ENCODE assay signal across 20 mouse cellular contexts in genomic region chr2:17898780-17899179, GRCm38 (mm10).
DNase-seq lines count a peak whose midpoint lies in the region; ATAC-seq and TF ChIP-seq lines count a peak whose summit lies in the region.
"Had no signal": no experiment of that assay in that cellular context is flagged by ENCODE, and none has a peak within 500 bp of the region (broad histone marks: within the 10 kb centered on the region; RNA-seq: fewer than 3 reads in every experiment).

No protein-coding gene starts in this region.

- H3K27me3 ChIP-seq in E14TG2a.4 (ENCODE audit: insufficient read depth, low read length) (peaks cover 2% of the 10 kb centered on the region; the same call in 1 of the 2 replicates), ES-Bruce4 (ENCODE audit: control insufficient read depth, insufficient read depth, low read length, poor library complexity, severe bottlenecking) (no peaks in the 10 kb centered on the region)
- H3K27me3 ChIP-seq in intestine, embryonic 15.5 days (replicated peaks): no peaks in the 10 kb centered on the region
- H3K27me3 ChIP-seq in stomach, embryonic 16.5 days (ENCODE audit: control insufficient read depth, insufficient read depth, low read length): no peaks in the 10 kb centered on the region
- H3K27me3 ChIP-seq: Patski had no signal

- H3K36me3 ChIP-seq in E14TG2a.4 (ENCODE audit: insufficient read depth, low read length) (no peaks in the 10 kb centered on the region), ES-Bruce4 (ENCODE audit: control insufficient read depth, insufficient read depth, low read length, poor library complexity, severe bottlenecking) (no peaks in the 10 kb centered on the region)
- H3K36me3 ChIP-seq in intestine, embryonic 15.5 days: no peaks in the 10 kb centered on the region
- no peaks in the 10 kb centered on the region for H3K36me3 ChIP-seq in stomach, embryonic 16.5 days (ENCODE audit: control insufficient read depth, insufficient read depth, low read length)
- H3K36me3 ChIP-seq: embryonic facial prominence, embryonic 10.5 days; forebrain, embryonic 10.5 days; heart, embryonic 12.5 days; hindbrain, embryonic 10.5 days had no signal

- H3K4me1 ChIP-seq in E14TG2a.4 (replicated peaks; ENCODE audit: low read depth, low read length) (peaks cover 20% of the 10 kb centered on the region), ES-Bruce4 (ENCODE audit: control insufficient read depth, insufficient read depth, low read length) (no peaks in the 10 kb centered on the region)
- no peaks in the 10 kb centered on the region for H3K4me1 ChIP-seq in intestine, embryonic 15.5 days (replicated peaks)
- H3K4me1 ChIP-seq in stomach, embryonic 16.5 days (ENCODE audit: control insufficient read depth, insufficient read depth, low read length): no peaks in the 10 kb centered on the region

- DNase-seq in layer of hippocampus, postnatal 36 days: no peak
- no peak for DNase-seq in layer of hippocampus, adult 8-10 months (ENCODE audit: low spot score in 2 of 2)
- DNase-seq: adrenal gland, postnatal 10 days; cerebellum, adult 11-12 months; cerebellum, adult 9-10 months; cerebellum, postnatal 36 days; gastrocnemius, adult 2 months; gastrocnemius, postnatal 25 days had no signal

- H3K4me3 ChIP-seq in E14TG2a.4 (replicated peaks; ENCODE audit: low read length) (peak overlapping the region; percentile 70), ES-Bruce4 (ENCODE audit: low read depth, low read length) (peak overlapping the region; percentile 52)
- H3K4me3 ChIP-seq in intestine, embryonic 15.5 days (replicated peaks): no peak overlapping the region
- no peak overlapping the region for H3K4me3 ChIP-seq in stomach, embryonic 16.5 days (replicated peaks; ENCODE audit: low read length)
- H3K4me3 ChIP-seq: embryonic facial prominence, embryonic 10.5 days; forebrain, embryonic 10.5 days; gastrocnemius, adult 2 months; heart, embryonic 12.5 days; hindbrain, embryonic 10.5 days had no signal

- H3K9ac ChIP-seq in ES-Bruce4 (ENCODE audit: low read depth, poor library complexity, severe bottlenecking): no peak overlapping the region
- H3K9ac ChIP-seq in intestine, embryonic 15.5 days: no peak overlapping the region
- H3K9ac ChIP-seq in stomach, embryonic 16.5 days (ENCODE audit: low read length): no peak overlapping the region
- H3K9ac ChIP-seq: heart, embryonic 12.5 days; hindbrain, embryonic 14.5 days had no signal

- TF ChIP-seq EP300 in ES-Bruce4 (IDR thresholded peaks at IDR 0.05; ENCODE audit: insufficient read depth, low read depth, low read length): 0 out of 2 replicates have a peak, but pooled peaks have one; percentile 8

- 26% methylated on average over 3 of the region's 3 CpGs for WGBS in intestine, embryonic 15.5 days
- 29% methylated on average over 3 of the region's 3 CpGs for WGBS in stomach, embryonic 16.5 days

- H3K4me2 ChIP-seq in intestine, embryonic 15.5 days (replicated peaks): no peak overlapping the region
- no peak overlapping the region for H3K4me2 ChIP-seq in stomach, embryonic 16.5 days (ENCODE audit: low read depth, low read length)
- H3K4me2 ChIP-seq: hindbrain, embryonic 14.5 days had no signal

- H3K9me3 ChIP-seq in E14TG2a.4 (ENCODE audit: low read length) (peaks cover 21% of the 10 kb centered on the region), ES-Bruce4 (replicated peaks; ENCODE audit: control insufficient read depth, insufficient read depth, low read length, poor library complexity, severe bottlenecking) (peaks cover 4% of the 10 kb centered on the region)
- H3K9me3 ChIP-seq in intestine, embryonic 15.5 days: no peaks in the 10 kb centered on the region
- H3K9me3 ChIP-seq in stomach, embryonic 16.5 days (replicated peaks; ENCODE audit: control insufficient read depth, low read length): no peaks in the 10 kb centered on the region
- H3K9me3 ChIP-seq: embryonic facial prominence, embryonic 10.5 days; forebrain, embryonic 10.5 days; heart, embryonic 12.5 days; hindbrain, embryonic 10.5 days had no signal

- TF ChIP-seq CTCF in E14TG2a.4 (conservative IDR thresholded peaks at IDR 0.05; ENCODE audit: low read length) (no peak), ES-Bruce4 (IDR thresholded peaks at IDR 0.05; ENCODE audit: low read depth, low read length) (no peak)

- peak; percentile 61; the same call in 1 of the 2 replicates for ATAC-seq in intestine, embryonic 15.5 days
- ATAC-seq in stomach, embryonic 16.5 days (ENCODE audit: insufficient read depth, low FRiP score): peak; percentile 40; the same call in 1 of the 2 replicates
- ATAC-seq in erythroid progenitor cell, adult 5-6 weeks (replicated peaks; ENCODE audit: low FRiP score, poor library complexity, severe bottlenecking): no peak
- ATAC-seq: forebrain, embryonic 14.5 days; Patski had no signal

- H3K27ac ChIP-seq in ES-Bruce4 (ENCODE audit: insufficient read depth, low read length): no peak overlapping the region
- no peak overlapping the region for H3K27ac ChIP-seq in intestine, embryonic 15.5 days
- no peak overlapping the region for H3K27ac ChIP-seq in stomach, embryonic 16.5 days (ENCODE audit: low read length)
- H3K27ac ChIP-seq: embryonic facial prominence, embryonic 10.5 days; gastrocnemius, adult 2 months; hindbrain, embryonic 10.5 days; hindbrain, embryonic 14.5 days had no signal

- no peak for TF ChIP-seq POLR2A in ES-Bruce4 (IDR thresholded peaks at IDR 0.05; ENCODE audit: insufficient read depth, low read length)

Comparison
In these comparisons a context has a peak if more than half of its experiments do, and no peak if none do; other contexts are left out.
1. H3K4me3 ChIP-seq: peak in E14TG2a.4 (single experiment) and ES-Bruce4 (single experiment); none in intestine, embryonic 15.5 days (single experiment) and stomach, embryonic 16.5 days (single experiment).